Mouse (Mus musculus) megakaryocyte, embryonic 14.5 days (primary cell): ENCODE measurements around the gene Nodal. TPM values are rescaled to one million over a fixed set of nuclear protein-coding genes. Genes with fewer than 3 reads are reported as not detected.

Experiments
- H3K27me3 ChIP-seq: replicated peaks from 2 replicates; pipeline ENCODE3; 2012; ENCODE audit warnings: inconsistent platforms
- H3K36me3 ChIP-seq: replicated peaks from 2 replicates; pipeline ENCODE3; 2012; ENCODE audit warnings: low read length, inconsistent platforms, mixed read lengths
- H3K4me1 ChIP-seq: 2 replicates; pipeline ENCODE4 v1.6.1; 2012; ENCODE audit warnings: inconsistent platforms
- H3K4me3 ChIP-seq: replicated peaks from 2 replicates; pipeline ENCODE3; 2012; ENCODE audit warnings: moderate library complexity, mild to moderate bottlenecking, inconsistent platforms
- H3K9me3 ChIP-seq: 2 replicates; pipeline ENCODE4 v1.6.1; 2012; ENCODE audit warnings: inconsistent platforms
- FLI1 ChIP-seq: IDR thresholded peaks from 2 replicates; pipeline ENCODE4 v1.6.1; 2012; ENCODE audit warnings: low read length, inconsistent platforms, mixed read lengths
- GATA1 ChIP-seq: IDR thresholded peaks from 3 replicates; pipeline ENCODE4 v1.6.1; 2012; ENCODE audit warnings: mixed read lengths, low read length, inconsistent platforms, borderline replicate concordance
- polyA plus RNA-seq: library from polyadenylated mRNA; stranded (reverse); fragments of >175 nt; gene quantifications from 2 replicates; pipeline ENCODE4 v1.2.3, GENCODE M21; 2012; ENCODE audit warnings: low replicate concordance; ENCODE audit not compliant: insufficient read depth

Nodal gene
- polyA plus RNA-seq, 1 experiment: not detected

- Histone ChIP-seq H3K36me3 (peaks cover 22% of the 10 kb centered on the region), H3K4me1 (peaks cover 23% of the 10 kb centered on the region), H3K4me3 (peak overlapping the region; percentile 59), H3K27me3 (peaks cover 27% of the 10 kb centered on the region), H3K9me3 (no peaks in the 10 kb centered on the region)
- no peak for TF ChIP-seq GATA1
- no peak for TF ChIP-seq FLI1
Measured at GRCm38 (mm10) chr10:61424500-61424899, 6.7 kb downstream of the Nodal start.

- Histone ChIP-seq H3K4me1 (peaks cover 18% of the 10 kb centered on the region), H3K27me3 (peaks cover 21% of the 10 kb centered on the region), H3K4me3 (no peak overlapping the region), H3K9me3 (no peaks in the 10 kb centered on the region), H3K36me3 (peaks cover 27% of the 10 kb centered on the region)
- no peak for TF ChIP-seq GATA1
- no peak for TF ChIP-seq FLI1
Measured at GRCm38 (mm10) chr10:61425047-61425446, 7.3 kb downstream of the Nodal start.

GRCm38 (mm10) chr10:61426251-61426757, 8.5 kb downstream of the Nodal start:
- H3K4me3 ChIP-seq: no peak overlapping the region

GRCm38 (mm10) chr10:61427951-61428350, 10.2 kb downstream of the Nodal start:
- Histone ChIP-seq H3K4me1 (peaks cover 12% of the 10 kb centered on the region), H3K27me3 (peaks cover 9% of the 10 kb centered on the region), H3K4me3 (no peak overlapping the region), H3K36me3 (peaks cover 49% of the 10 kb centered on the region), H3K9me3 (no peaks in the 10 kb centered on the region)
- no peak for TF ChIP-seq GATA1

More at GRCm38 (mm10) chr10:61426251-61426757, 8.5 kb downstream of the Nodal start:
- H3K9me3 ChIP-seq: no peaks in the 10 kb centered on the region
- H3K27me3 ChIP-seq: peaks cover 13% of the 10 kb centered on the region
- peaks cover 12% of the 10 kb centered on the region for H3K4me1 ChIP-seq
- TF ChIP-seq GATA1 (no peak), FLI1 (no peak)
- peaks cover 40% of the 10 kb centered on the region for H3K36me3 ChIP-seq

- H3K4me1 ChIP-seq: peaks cover 12% of the 10 kb centered on the region
- H3K9me3 ChIP-seq: no peaks in the 10 kb centered on the region
- peaks cover 54% of the 10 kb centered on the region for H3K36me3 ChIP-seq
- no peak overlapping the region for H3K4me3 ChIP-seq
- no peak for TF ChIP-seq GATA1
- TF ChIP-seq FLI1: no peak
- H3K27me3 ChIP-seq: peaks cover 4% of the 10 kb centered on the region
Measured at GRCm38 (mm10) chr10:61428416-61428815, 10.6 kb downstream of the Nodal start.

GRCm38 (mm10) chr10:61429043-61429442, 11.3 kb downstream of the Nodal start:
- Histone ChIP-seq H3K27me3 (peaks cover 2% of the 10 kb centered on the region), H3K4me1 (peaks cover 12% of the 10 kb centered on the region), H3K36me3 (peaks cover 60% of the 10 kb centered on the region), H3K4me3 (no peak overlapping the region), H3K9me3 (no peaks in the 10 kb centered on the region)
- TF ChIP-seq FLI1: no peak
- TF ChIP-seq GATA1: no peak

- Histone ChIP-seq H3K36me3 (peaks cover 77% of the 10 kb centered on the region), H3K4me3 (no peak overlapping the region), H3K4me1 (peaks cover 14% of the 10 kb centered on the region), H3K27me3 (no peaks in the 10 kb centered on the region), H3K9me3 (no peaks in the 10 kb centered on the region)
- no peak for TF ChIP-seq GATA1
- TF ChIP-seq FLI1: no peak
Measured at GRCm38 (mm10) chr10:61431375-61431774, 13.6 kb downstream of the Nodal start.

GRCm38 (mm10) chr10:61440202-61440800, 22.5 kb downstream of the Nodal start:
- H3K4me3 ChIP-seq: no peak overlapping the region
- peaks cover 57% of the 10 kb centered on the region for H3K4me1 ChIP-seq
- H3K27me3 ChIP-seq: no peaks in the 10 kb centered on the region
- no peak for TF ChIP-seq FLI1
- no peak for TF ChIP-seq GATA1
- H3K36me3 ChIP-seq: peaks cover 72% of the 10 kb centered on the region
- no peaks in the 10 kb centered on the region for H3K9me3 ChIP-seq

GRCm38 (mm10) chr10:61443456-61443855, 25.7 kb downstream of the Nodal start:
- Histone ChIP-seq H3K27me3 (no peaks in the 10 kb centered on the region), H3K4me3 (no peak overlapping the region), H3K4me1 (peaks cover 70% of the 10 kb centered on the region), H3K9me3 (no peaks in the 10 kb centered on the region), H3K36me3 (peaks cover 85% of the 10 kb centered on the region)
- TF ChIP-seq FLI1 (no peak), GATA1 (no peak)

- Histone ChIP-seq H3K36me3 (peaks cover 84% of the 10 kb centered on the region), H3K4me3 (no peak overlapping the region), H3K27me3 (no peaks in the 10 kb centered on the region), H3K4me1 (peaks cover 70% of the 10 kb centered on the region), H3K9me3 (no peaks in the 10 kb centered on the region)
- no peak for TF ChIP-seq GATA1
- no peak for TF ChIP-seq FLI1
Measured at GRCm38 (mm10) chr10:61443876-61444275, 26.1 kb downstream of the Nodal start.
